Mouse (Mus musculus) 416B (cell line): ENCODE measurements around the gene Tmem150c.

Experiments used
- DNase-seq: peaks from one replicate; pipeline ENCODE4 v3.0.0; 2011; ENCODE audit warnings: low read depth

Gene Tmem150c

GRCm38 (mm10) chr5:100159638-100159973, at the start of gene Tmem150c:
Tmem150c (minus strand) TSS chr5:100159808.
- no peak for DNase-seq

DNA sequence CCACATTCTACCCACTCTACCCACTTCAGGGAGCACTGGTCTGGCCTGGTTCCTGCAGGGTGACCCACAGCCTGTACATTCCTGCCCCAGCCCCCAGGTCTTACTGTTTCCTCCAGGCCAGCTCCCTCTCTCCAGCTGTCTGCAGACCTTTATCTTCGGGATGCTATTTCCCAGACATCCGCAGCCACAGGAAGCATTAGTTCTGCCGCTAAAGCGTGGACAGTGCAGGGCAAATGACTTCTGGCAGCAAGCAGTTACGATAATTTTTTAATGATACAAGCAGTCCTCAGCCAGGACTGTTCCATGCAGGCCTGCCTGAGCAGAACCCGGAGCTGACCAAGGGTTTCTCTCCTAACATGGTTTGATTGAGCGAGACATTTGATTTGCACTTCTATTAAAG, 49.5 kb upstream of the Tmem150c start:
- no peak for DNase-seq

GRCm38 (mm10) chr5:100206675-100207074, 47.1 kb upstream of the Tmem150c start:
- DNase-seq = no peak

DNA sequence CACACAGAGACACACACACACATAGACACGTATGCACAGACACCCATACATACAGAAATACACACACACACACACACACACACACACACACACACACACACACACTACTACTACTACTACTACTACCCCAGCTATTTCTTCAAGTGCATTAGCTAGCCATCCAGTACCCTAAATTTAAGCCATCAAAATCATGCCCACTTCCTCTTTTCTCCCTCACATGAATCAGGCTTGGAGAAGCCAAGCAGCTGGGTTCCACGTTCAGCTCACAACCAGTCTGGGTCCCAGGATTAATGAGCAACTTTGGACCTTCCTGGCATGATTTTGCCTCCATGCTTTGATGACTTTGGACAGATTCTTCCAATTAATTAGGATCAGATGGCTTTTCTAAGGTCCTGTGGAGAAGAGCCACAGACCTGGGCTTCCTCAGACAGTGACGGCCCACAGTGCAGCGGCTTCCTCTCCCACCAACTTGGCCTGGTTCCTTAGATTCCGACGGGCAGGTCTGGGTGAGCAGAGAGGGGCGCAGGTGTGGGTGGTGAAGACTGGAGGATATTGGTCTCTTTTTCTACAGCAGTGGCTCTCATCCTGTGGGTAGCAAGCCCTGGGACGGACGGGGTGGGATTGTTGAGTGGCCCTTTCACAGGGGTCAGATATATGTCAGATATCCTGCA, 46.0 kb upstream of the Tmem150c start:
- no peak for DNase-seq

DNA sequence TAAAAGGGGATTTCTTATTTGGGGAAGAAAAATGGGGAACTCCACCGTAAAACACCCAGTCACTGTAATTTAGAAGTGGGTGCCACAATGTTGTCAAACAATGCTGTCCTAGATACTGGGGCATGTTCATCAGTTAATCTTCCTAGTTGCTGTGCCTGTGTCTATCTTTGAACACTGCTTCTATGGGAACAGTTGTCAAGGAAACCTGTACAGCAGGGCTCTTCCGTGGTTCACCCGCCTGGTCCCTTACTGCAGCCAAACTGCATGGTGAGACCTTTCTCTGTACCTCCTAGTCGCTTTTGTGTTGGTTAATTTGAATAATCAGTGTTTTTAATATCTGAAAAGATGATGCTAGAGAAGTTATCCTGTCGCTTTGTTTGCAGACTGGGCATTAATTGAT, 41.2 kb upstream of the Tmem150c start:
- DNase-seq = no peak

DNA sequence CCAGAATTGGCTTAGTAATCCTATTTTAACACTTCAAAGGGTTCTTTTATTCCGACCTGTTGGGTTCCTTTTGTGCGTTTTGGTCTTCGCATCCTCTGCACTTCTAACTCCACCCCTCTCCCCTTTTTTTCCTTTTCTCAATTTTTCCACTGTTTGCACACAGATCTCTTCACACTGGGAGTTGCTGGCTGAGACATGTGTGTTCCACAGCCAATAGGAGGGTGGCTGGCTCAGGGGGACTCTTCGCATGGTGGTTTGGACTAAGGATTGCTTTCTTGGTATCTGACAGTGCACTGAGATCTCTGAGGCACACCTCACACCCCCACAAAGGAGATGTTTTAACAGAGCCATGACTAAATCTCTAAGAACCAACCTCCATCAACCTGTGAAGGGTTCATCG, 40.7 kb upstream of the Tmem150c start:
- DNase-seq = no peak

DNA sequence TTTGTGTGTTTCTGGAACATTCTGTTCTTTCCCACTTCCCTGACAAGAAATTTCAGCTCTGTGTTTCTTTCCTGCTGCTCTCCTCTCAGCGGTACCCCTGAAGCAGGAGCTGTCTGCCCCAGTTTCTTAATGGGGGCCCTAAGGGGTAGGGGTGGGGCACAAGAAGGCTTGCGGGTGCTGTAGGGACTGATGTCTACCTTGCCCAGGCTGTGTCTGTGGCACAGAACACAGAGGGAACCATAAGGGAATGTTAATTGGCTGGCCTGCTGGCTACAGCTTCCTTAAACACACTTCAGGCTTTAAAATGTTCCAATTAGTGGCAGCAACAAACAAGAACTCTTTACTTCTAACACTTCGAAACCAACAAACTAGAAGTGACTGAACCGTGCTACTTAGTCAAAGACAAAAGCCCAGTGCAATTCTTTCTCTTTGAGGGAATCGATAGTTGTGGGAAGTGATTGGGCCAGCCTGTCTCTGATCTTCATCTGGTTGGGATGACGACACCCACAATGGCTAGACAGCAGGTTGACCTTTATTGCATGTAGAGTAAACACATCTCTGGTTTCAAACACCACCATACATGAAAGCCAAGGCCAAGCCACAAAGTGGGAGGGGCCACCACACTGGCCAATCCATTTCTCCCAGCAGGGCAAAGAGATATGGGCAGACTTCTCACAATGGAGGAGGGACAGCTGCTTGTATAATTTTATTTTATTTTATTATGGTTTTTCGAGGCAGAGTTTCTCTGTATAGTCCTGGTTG, 39.7 kb upstream of the Tmem150c start:
- DNase-seq = peak; percentile 28

DNA sequence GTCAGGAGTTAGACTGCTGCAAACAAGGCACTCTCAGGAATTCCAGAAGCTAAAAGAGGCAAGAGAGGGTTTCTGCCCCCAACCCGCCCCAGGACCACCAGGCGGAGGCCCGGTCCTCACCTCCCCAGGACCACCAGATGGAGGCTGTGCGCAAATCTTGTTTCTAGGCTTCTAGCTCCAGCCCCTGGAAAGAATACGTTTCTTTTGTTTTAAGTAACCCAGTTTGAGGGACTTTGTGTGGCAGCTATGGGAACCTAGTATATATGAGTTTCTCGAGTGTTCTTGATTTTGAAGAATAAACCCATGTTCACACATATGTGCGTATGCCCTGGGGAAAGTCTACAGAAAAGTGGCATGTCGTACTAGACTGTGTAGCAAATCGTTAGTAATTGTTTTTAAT, 37.9 kb upstream of the Tmem150c start:
- no peak for DNase-seq

- DNase-seq = no peak
Observed at GRCm38 (mm10) chr5:100196854-100197431, 37.3 kb upstream of the Tmem150c start.

- no peak for DNase-seq
Observed at GRCm38 (mm10) chr5:100196397-100196796, 36.8 kb upstream of the Tmem150c start.

DNA sequence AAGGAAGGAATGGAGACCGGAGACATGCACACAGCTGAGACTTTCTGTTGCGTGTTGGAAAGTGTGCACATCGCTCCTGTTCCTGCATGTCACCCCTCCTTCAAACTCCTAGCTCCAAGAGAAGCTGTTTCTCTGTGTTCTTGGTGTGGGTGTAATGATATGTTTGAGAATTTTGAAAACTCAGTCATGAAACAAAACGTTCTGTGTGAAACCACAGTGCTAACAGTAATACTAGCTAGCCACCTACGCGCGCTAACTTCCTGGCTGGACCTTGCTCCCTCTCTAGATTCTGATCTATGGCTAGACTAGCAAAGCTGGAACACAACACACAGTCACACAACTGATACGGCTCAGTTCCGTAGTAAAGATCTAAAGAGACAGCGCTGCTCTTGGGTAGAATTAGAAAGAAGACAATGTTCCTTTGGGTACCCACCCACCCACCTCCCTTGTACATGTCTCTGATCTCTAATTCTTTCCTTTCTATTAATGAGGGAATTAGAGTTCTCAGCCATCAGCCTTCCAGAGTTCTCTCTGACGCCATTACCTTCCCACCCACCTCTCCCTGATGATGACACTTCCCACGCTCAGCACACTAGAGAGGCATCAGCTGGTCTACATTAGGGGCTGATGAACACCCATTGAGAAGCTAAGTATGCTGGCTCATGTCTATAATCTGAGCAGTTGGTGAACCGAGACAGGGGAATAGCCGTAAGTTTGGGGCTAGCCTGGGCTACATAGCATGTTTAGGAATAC, 32.0 kb upstream of the Tmem150c start:
- no peak for DNase-seq

DNA sequence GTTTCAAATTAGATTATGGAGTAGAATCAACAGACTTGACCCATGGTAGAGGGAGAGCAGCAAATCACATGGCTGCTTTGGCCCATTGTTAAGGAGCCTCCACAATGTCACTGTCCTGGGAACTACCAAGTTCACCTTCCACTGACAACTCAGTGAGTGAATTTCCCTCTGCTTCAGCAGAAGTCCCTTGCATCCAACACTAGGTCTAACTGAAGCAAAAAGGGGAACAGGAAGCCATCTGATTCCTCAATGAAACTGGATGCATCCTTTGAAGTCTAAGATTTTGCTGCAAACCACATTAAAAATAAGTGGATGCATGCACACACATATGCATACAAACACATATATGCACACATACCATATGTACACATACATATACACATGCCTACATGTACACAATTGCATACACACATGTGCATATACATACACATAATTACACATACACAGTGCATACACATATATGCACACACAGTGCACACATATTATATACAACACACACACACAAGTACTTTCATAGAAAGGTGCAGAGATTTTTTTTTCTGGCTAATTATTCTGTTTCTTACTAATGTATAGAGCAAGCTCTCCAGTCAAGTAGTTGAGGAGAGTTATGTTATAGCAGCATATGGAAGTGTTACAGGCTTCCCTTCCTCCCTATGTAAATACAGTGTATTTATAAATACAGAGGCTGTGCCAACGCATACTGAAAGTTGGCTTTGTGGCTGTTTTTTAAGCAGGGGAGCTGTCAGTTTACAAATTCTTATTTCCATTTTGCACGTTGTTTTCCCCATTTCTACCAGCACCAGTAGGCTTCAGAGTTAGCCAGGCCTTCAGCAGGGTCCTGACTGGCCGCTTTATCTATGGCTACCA, 27.7 kb upstream of the Tmem150c start:
- no peak for DNase-seq

GRCm38 (mm10) chr5:100186618-100187017, 27.0 kb upstream of the Tmem150c start:
- DNase-seq = no peak

DNA sequence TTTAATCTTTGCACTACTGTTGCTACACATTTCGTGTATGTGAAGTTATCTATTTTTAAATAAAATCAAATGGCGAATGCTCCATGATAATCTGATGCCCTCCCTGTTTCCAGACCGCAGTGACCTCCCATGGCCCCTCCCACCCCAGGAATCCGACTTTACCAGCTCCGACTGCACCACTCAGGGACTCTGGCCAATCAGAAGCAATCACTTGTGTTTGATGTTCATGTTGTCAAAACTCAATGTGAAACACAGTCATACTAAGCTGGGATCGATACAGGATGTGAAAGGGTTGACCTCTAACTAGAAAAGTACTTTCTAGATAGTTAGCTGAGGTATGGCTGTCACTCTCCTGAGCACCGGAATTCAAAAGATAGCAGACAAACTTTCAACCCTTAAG, 26.3 kb upstream of the Tmem150c start:
- no peak for DNase-seq

GRCm38 (mm10) chr5:100181011-100181410, 21.4 kb upstream of the Tmem150c start:
- no peak for DNase-seq

GRCm38 (mm10) chr5:100178781-100179165, 19.2 kb upstream of the Tmem150c start:
- DNase-seq = no peak

GRCm38 (mm10) chr5:100178122-100178780, 18.6 kb upstream of the Tmem150c start:
- DNase-seq = no peak

GRCm38 (mm10) chr5:100177547-100177946, 17.9 kb upstream of the Tmem150c start:
- DNase-seq = no peak

DNA sequence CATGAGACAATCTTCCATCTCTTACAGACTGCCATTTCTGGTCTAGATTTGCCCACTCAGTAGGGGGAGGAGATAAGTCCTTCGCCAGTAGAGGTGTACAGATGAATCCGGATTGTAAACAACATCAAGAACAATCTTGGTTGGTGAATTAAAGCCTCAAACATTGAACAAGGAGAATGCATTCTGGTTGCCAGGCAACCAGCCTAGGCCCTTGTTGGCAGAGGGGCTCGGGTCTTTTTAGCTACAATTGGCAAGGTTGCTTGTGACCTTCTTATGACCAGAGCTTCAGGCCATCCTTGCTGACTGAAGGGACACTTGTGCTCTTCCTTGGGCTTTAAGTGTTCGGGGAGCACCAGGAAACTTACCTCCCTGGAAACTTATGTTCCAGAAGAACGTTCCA, 16.5 kb upstream of the Tmem150c start:
- no peak for DNase-seq

DNA sequence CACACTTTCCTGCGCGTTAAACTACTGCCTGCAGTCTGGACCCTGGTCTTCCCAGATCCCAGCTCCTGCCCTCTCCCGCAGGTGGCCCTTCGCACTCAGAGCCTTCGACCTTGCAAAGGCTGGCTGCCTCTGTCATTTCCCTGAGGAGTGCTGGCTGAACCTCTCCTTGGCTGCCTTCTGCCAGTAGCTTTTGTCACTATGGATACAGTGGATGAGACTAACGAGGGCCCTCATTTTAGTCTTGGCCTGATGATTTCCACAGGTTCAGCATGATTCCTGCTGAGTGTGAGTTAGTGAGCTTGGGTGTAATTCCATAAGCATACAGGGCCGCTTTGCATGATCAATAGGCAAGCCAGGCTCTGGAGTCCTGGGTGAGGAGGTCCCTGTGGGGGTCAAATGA, 16.0 kb upstream of the Tmem150c start:
- no peak for DNase-seq

- DNase-seq = no peak
Observed at GRCm38 (mm10) chr5:100172104-100172503, 12.5 kb upstream of the Tmem150c start.
